Mouse (Mus musculus) thymus, adult 2 months (tissue): Measurements from ENCODE around the gene Gmpr2.

Experiments
- CTCF ChIP-seq: fragments of 200-500 bp; IDR thresholded peaks from 2 replicates; pipeline ENCODE4 v1.5.1; 2012; ENCODE audit warnings: mild to moderate bottlenecking, control low read depth, low read length, moderate library complexity, borderline replicate concordance; ENCODE audit not compliant: control insufficient read depth, poor library complexity, insufficient read depth; ENCODE audit errors: extremely low read depth
- POLR2A ChIP-seq: fragments of 200-500 bp; IDR thresholded peaks from 2 replicates; pipeline ENCODE4 v1.6.1; 2012; ENCODE audit warnings: mild to moderate bottlenecking, low read length, control low read depth, moderate library complexity; ENCODE audit not compliant: control insufficient read depth, poor library complexity, insufficient read depth; ENCODE audit errors: extremely low read depth

DNA sequence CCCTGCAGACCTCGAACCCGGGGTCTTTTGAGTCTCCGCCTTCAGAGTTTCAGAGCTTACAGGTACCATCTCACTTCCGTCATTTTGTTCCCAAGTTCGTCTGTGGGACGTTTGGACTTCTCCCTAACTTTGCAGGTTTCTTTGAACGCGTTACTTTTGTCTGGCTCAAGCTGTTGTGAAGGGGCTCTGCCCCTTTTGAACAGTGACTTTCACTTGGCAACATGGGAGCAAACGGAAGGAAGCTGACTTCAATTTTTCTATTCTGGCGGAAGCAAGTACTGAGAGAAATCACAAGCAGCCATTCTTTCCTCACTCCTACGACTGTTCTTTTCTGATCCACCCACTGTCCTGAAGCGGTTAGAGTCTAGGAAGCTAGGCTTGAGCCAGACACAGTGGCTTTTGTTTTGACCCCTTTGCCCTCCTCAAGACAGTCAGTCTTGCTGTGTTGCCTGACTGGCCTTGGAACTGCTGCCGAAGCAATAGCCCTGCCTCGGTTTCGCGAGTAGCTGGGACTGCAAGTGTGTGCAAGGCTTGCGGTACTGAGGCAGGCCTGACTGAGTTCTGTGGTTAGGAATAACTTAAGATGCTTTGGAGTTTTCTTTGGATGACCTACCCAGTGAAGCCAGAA, 27.4 kb upstream of the Gmpr2 start:
- TF ChIP-seq POLR2A (no peak), CTCF (no peak)
